Mouse (Mus musculus): ENCODE measurements around the gene Fscn1. TPM values are rescaled to one million over a fixed set of nuclear protein-coding genes. Genes with fewer than 3 reads are reported as not detected.

Fscn1 gene
- total RNA-seq (2023): under 1 TPM in 1 of 2 experiments, not detected in 1; 0.81 TPM

GRCm38 (mm10) chr5:142959576-142960556, at the start of gene Fscn1:
TSS of gene Fscn1 (plus strand) at chr5:142960343.

Other genes starting within 250 kb of the Fscn1 start
- gene Tnrc18, start 142.7 kb upstream of the Fscn1 start, total RNA-seq (2023): 100 to 1,000 TPM; 180 to 199 TPM
- gene Fbxl18, start 64.9 kb upstream of the Fscn1 start, total RNA-seq (2023): 1 to 10 TPM; 8.7 to 9.8 TPM
- over 10,000 TPM; 15,158 to 15,910 TPM for gene Actb, start 53.6 kb upstream of the Fscn1 start, total RNA-seq (2023)
- gene Rnf216, start 152.7 kb downstream of the Fscn1 start, total RNA-seq (2023): 10 to 100 TPM; 50.3 to 54.8 TPM
- under 1 TPM; 0.35 to 0.44 TPM for gene Olfr718-ps1, start 187.2 kb downstream of the Fscn1 start, total RNA-seq (2023)
- gene Rbak, start 220.4 kb downstream of the Fscn1 start, total RNA-seq (2023): 1 to 10 TPM; 3.8 to 4.0 TPM
- gene Spdye4b, start 220.7 kb downstream of the Fscn1 start, total RNA-seq (2023): not detected

Data from neutrophil, adult 83 days (primary cell).